ENCODE assay signal across 21 mouse cellular contexts in the genomic region with DNA sequence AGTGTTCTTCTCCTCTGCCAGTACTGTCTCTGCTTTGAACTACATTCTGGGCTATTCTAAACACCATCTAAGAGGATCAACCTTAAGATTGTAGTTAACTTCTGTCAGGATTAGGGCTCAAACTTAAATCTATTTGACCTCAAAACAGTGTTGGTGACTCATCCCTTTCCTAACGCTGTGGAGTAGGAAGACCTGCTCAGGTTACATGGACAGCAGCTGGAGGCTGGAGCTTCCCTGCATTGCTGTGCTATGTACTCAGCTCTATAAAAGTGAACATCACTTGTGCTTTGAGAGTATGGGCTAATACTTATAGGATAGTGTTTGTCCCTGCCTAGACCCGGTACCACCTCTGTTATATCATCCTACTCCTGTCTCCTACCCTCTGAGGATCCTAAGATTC.
"Had no signal": no experiment of that assay in that cellular context is flagged by ENCODE, and none has a peak within 500 bp of the region (broad histone marks: within the 10 kb centered on the region; RNA-seq: fewer than 3 reads in every experiment).

No protein-coding gene starts in this region.

- H3K9me3 ChIP-seq: lung, embryonic 15.5 days; midbrain, embryonic 13.5 days; midbrain, embryonic 15.5 days; neural tube, embryonic 15.5 days had no signal

- DNase-seq: liver, postnatal 0 days; lung, adult 2 months; lung, postnatal 14 days; lung, postnatal 36 days; retina, postnatal 1 day; right cerebral cortex, adult 18-20 months; right cerebral cortex, postnatal 25 days; right cerebral cortex, postnatal 4 days; spleen, adult 18-20 months; thymus, adult 18-20 months; thymus, postnatal 14 days; thymus, postnatal 36 days had no signal

- H3K4me2 ChIP-seq: lung, embryonic 15.5 days; midbrain, embryonic 11.5 days; midbrain, embryonic 13.5 days; midbrain, embryonic 15.5 days; neural tube, embryonic 13.5 days; neural tube, embryonic 15.5 days had no signal

- H3K4me3 ChIP-seq: lung, embryonic 15.5 days; megakaryocyte, embryonic 14.5 days; midbrain, embryonic 13.5 days; midbrain, embryonic 15.5 days; neural tube, embryonic 13.5 days; neural tube, embryonic 15.5 days had no signal

- H3K4me1 ChIP-seq: lung, embryonic 15.5 days; megakaryocyte, embryonic 14.5 days; midbrain, embryonic 13.5 days; midbrain, embryonic 15.5 days; neural tube, embryonic 13.5 days; neural tube, embryonic 15.5 days had no signal

- H3K27ac ChIP-seq: lung, embryonic 15.5 days; macrophage; midbrain, embryonic 13.5 days; midbrain, embryonic 15.5 days; neural tube, embryonic 13.5 days; neural tube, embryonic 15.5 days had no signal

- H3K27me3 ChIP-seq: lung, embryonic 15.5 days; megakaryocyte, embryonic 14.5 days; midbrain, embryonic 13.5 days; midbrain, embryonic 15.5 days; neural tube, embryonic 13.5 days; neural tube, embryonic 15.5 days had no signal

- H3K9ac ChIP-seq: liver, postnatal 0 days; lung, embryonic 15.5 days; midbrain, embryonic 13.5 days; midbrain, embryonic 15.5 days; neural tube, embryonic 13.5 days; neural tube, embryonic 15.5 days had no signal

- ATAC-seq: liver, postnatal 0 days; lung, postnatal 0 days; midbrain, embryonic 13.5 days; midbrain, embryonic 15.5 days had no signal

- H3K36me3 ChIP-seq: lung, embryonic 15.5 days; midbrain, embryonic 13.5 days; midbrain, embryonic 15.5 days; neural tube, embryonic 13.5 days; neural tube, embryonic 15.5 days had no signal
